Comparison of ENCODE assay signal across 9 mouse cellular contexts in genomic region chr6:55108358-55108757, GRCm38 (mm10). TPM values are rescaled to one million over a fixed set of nuclear protein-coding genes. Genes with fewer than 3 reads are reported as not detected.
DNase-seq lines count a peak whose midpoint lies in the region; ATAC-seq and TF ChIP-seq lines count a peak whose summit lies in the region.
"Had no signal": no experiment of that assay in that cellular context is flagged by ENCODE, and none has a peak within 500 bp of the region (broad histone marks: within the 10 kb centered on the region; RNA-seq: fewer than 3 reads in every experiment).

No protein-coding gene starts in this region.

- H3K4me3 ChIP-seq in kidney, postnatal 0 days (replicated peaks; ENCODE audit: low read depth, low read length): no peak overlapping the region
- H3K4me3 ChIP-seq: heart, embryonic 15.5 days had no signal

- no peaks in the 10 kb centered on the region for H3K36me3 ChIP-seq in kidney, postnatal 0 days (ENCODE audit: insufficient read depth, low read length)
- H3K36me3 ChIP-seq: heart, embryonic 15.5 days had no signal

- no peak for TF ChIP-seq CTCF in kidney, postnatal 0 days (IDR thresholded peaks at IDR 0.05; ENCODE audit: low read depth)

- no peaks in the 10 kb centered on the region for H3K27me3 ChIP-seq in kidney, postnatal 0 days (ENCODE audit: insufficient read depth, low read length)

- 10% methylated on average over 7 of the region's 7 CpGs for WGBS in kidney, postnatal 0 days

- H3K27ac ChIP-seq in kidney, postnatal 0 days: no peak overlapping the region
- H3K27ac ChIP-seq: heart, embryonic 15.5 days had no signal

- H3K9me3 ChIP-seq in kidney, postnatal 0 days (replicated peaks; ENCODE audit: low read length): no peaks in the 10 kb centered on the region
- H3K9me3 ChIP-seq: heart, embryonic 15.5 days had no signal

- 0 out of 2 replicates have a peak, but pooled peaks have one; percentile 36 for ATAC-seq in kidney, postnatal 0 days (replicated peaks; ENCODE audit: low FRiP score, low read depth)

- H3K4me2 ChIP-seq in kidney, postnatal 0 days (ENCODE audit: low read length): no peak overlapping the region
- H3K4me2 ChIP-seq: heart, embryonic 15.5 days had no signal

- no peak overlapping the region for H3K9ac ChIP-seq in kidney, postnatal 0 days (ENCODE audit: low read depth, low read length)
- H3K9ac ChIP-seq: heart, embryonic 15.5 days had no signal

- no peaks in the 10 kb centered on the region for H3K4me1 ChIP-seq in kidney, postnatal 0 days (replicated peaks; ENCODE audit: insufficient read depth, low read length)
- H3K4me1 ChIP-seq: heart, embryonic 15.5 days had no signal

- peak; percentile 33 to 64 for DNase-seq in adrenal gland, adult (ENCODE audit: inconsistent age in 2 of 2, low spot score in 1 of 2)
- no peak for DNase-seq in adrenal gland, adult 8-10 months
- peak; percentile 15 for DNase-seq in thymus, postnatal 14 days
- DNase-seq in thymus, adult 18-20 months: no peak
- DNase-seq in kidney, postnatal 0 days (ENCODE audit: low spot score): peak; percentile 88
- peak; percentile 69 for DNase-seq in retina, embryonic 14.5 days (ENCODE audit: low spot score)
- DNase-seq in frontal cortex, postnatal 10 days (ENCODE audit: low spot score in 2 of 2): no peak
- no peak for DNase-seq in heart, adult 8-10 months (ENCODE audit: low spot score)

RNA-seq across cellular contexts. Expression of gene Crhr2, which starts 24.5 kb away (rescaled TPM):
- total RNA-seq in adrenal gland, adult 8-10 months (2022): under 1 TPM in 2 of 4 experiments, not detected in 2; 0.12 to 0.34 TPM
- polyA plus RNA-seq in kidney, postnatal 0 days (2015; fragmentation: Nextera tagmentation; extraction: Ambion mirVana): 0.06 and 0.12 TPM in 2 replicates
- total RNA-seq in heart, adult 8-10 months (2022): 10 to 100 TPM; 20.4 to 30.3 (median 22.6) TPM

Comparison
In these comparisons a context has a peak if more than half of its experiments do, and no peak if none do; other contexts are left out.
1. DNase-seq: peak in adrenal gland, adult (2 of 2), thymus, postnatal 14 days (single experiment), kidney, postnatal 0 days (single experiment) and retina, embryonic 14.5 days (single experiment); none in adrenal gland, adult 8-10 months (single experiment), thymus, adult 18-20 months (0 of 2), frontal cortex, postnatal 10 days (0 of 2) and heart, adult 8-10 months (single experiment).
2. RNA of gene Crhr2, which starts 24.5 kb away (total RNA-seq): 20.4 to 30.3 TPM in heart, adult 8-10 months; 0.12 to 0.34 TPM in adrenal gland, adult 8-10 months; every median in the first group is over 10 times any median in the second.